Mouse (Mus musculus) embryonic fibroblast, embryonic 13.5 days (primary cell): ENCODE results near the gene Hbb-bh2. TPM values are rescaled to one million over a fixed set of nuclear protein-coding genes. Genes with fewer than 3 reads are reported as not detected.
"Not testable (repeated sequence)": the region's sequence is repeated elsewhere in the genome, so short reads cannot be mapped to it uniquely, and the experiment has no call there.

ENCODE experiments used
- H3K27ac ChIP-seq: 2 replicates; pipeline ENCODE4 v1.5.1; 2012; ENCODE audit warnings: low read length, control low read depth, inconsistent platforms; ENCODE audit not compliant: insufficient read depth
- H3K4me1 ChIP-seq: 2 replicates; pipeline ENCODE4 v1.6.1; 2011; ENCODE audit warnings: low read length; ENCODE audit not compliant: control insufficient read depth, insufficient read depth
- H3K4me3 ChIP-seq: 2 replicates; pipeline ENCODE4 v1.5.1; 2011; ENCODE audit warnings: mild to moderate bottlenecking, control low read depth, low read length; ENCODE audit not compliant: insufficient read depth
- CTCF ChIP-seq: IDR thresholded peaks from 2 replicates; pipeline ENCODE4 v1.5.1; 2011; ENCODE audit warnings: mild to moderate bottlenecking, control low read depth, low read length, moderate library complexity, borderline replicate concordance; ENCODE audit not compliant: insufficient read depth
- POLR2A ChIP-seq: IDR thresholded peaks from 2 replicates; pipeline ENCODE4 v1.6.1; 2011; ENCODE audit warnings: low read depth, mild to moderate bottlenecking, control low read depth, low read length, moderate library complexity
- polyA plus RNA-seq: library from polyadenylated mRNA; stranded (reverse); fragments of >200 nt; gene quantifications from 2 replicates; pipeline ENCODE4 v1.2.4, GENCODE M21; 2011; ENCODE audit warnings: low read depth; ENCODE audit not compliant: missing spikeins, insufficient read length

The Hbb-bh2 gene
- polyA plus RNA-seq, 1 experiment: not detected

- H3K4me1 ChIP-seq: no peaks in the 10 kb centered on the region
- no peak overlapping the region for H3K4me3 ChIP-seq
- TF ChIP-seq POLR2A: no peak
- no peak for TF ChIP-seq CTCF
- H3K27ac ChIP-seq: no peak overlapping the region
Observed at GRCm38 (mm10) chr7:103812174-103812573, 28.1 kb downstream of the Hbb-bh2 start.

- no peak overlapping the region for H3K27ac ChIP-seq
- TF ChIP-seq POLR2A (no peak), CTCF (no peak)
- H3K4me3 ChIP-seq: no peak overlapping the region
- H3K4me1 ChIP-seq: no peaks in the 10 kb centered on the region
Observed at GRCm38 (mm10) chr7:103811223-103811845, 29.0 kb downstream of the Hbb-bh2 start.

- no peak overlapping the region for H3K27ac ChIP-seq
- TF ChIP-seq POLR2A (no peak), CTCF (no peak)
- no peak overlapping the region for H3K4me3 ChIP-seq
- H3K4me1 ChIP-seq: no peaks in the 10 kb centered on the region
Observed at GRCm38 (mm10) chr7:103810746-103811145, 29.6 kb downstream of the Hbb-bh2 start.

- TF ChIP-seq POLR2A: no peak
- no peak for TF ChIP-seq CTCF
- H3K27ac ChIP-seq: no peak overlapping the region
Observed at GRCm38 (mm10) chr7:103810296-103810695, 30.0 kb downstream of the Hbb-bh2 start.

GRCm38 (mm10) chr7:103809801-103810155 is 30.5 kb downstream of the Hbb-bh2 start:
- no peak overlapping the region for H3K27ac ChIP-seq
- no peak overlapping the region for H3K4me3 ChIP-seq
- TF ChIP-seq POLR2A: no peak
- no peak for TF ChIP-seq CTCF
- H3K4me1 ChIP-seq: no peaks in the 10 kb centered on the region

More at GRCm38 (mm10) chr7:103810296-103810695, 30.0 kb downstream of the Hbb-bh2 start:
- no peak overlapping the region for H3K4me3 ChIP-seq
- no peaks in the 10 kb centered on the region for H3K4me1 ChIP-seq

GRCm38 (mm10) chr7:103808971-103809800 is 31.1 kb downstream of the Hbb-bh2 start:
- TF ChIP-seq CTCF (no peak), POLR2A (no peak)

GRCm38 (mm10) chr7:103808120-103808519 is 32.2 kb downstream of the Hbb-bh2 start:
- not testable (repeated sequence) for H3K4me1 ChIP-seq, H3K4me3 ChIP-seq, H3K27ac ChIP-seq

More at GRCm38 (mm10) chr7:103808971-103809800, 31.1 kb downstream of the Hbb-bh2 start:
- Histone ChIP-seq H3K27ac (no peak overlapping the region), H3K4me1 (no peaks in the 10 kb centered on the region), H3K4me3 (no peak overlapping the region)

- no peak overlapping the region for H3K4me3 ChIP-seq
Observed at GRCm38 (mm10) chr7:103806856-103807255, 33.5 kb downstream of the Hbb-bh2 start.

GRCm38 (mm10) chr7:103792669-103793388 is 47.5 kb downstream of the Hbb-bh2 start:
- Histone ChIP-seq H3K4me1 (no peaks in the 10 kb centered on the region), H3K27ac (no peak overlapping the region), H3K4me3 (no peak overlapping the region)
- TF ChIP-seq CTCF: no peak
- no peak for TF ChIP-seq POLR2A

More at GRCm38 (mm10) chr7:103806856-103807255, 33.5 kb downstream of the Hbb-bh2 start:
- H3K4me1 ChIP-seq: no peaks in the 10 kb centered on the region
- TF ChIP-seq CTCF: no peak
- no peak for TF ChIP-seq POLR2A
- no peak overlapping the region for H3K27ac ChIP-seq
